Mouse (Mus musculus) lung, postnatal 14 days (tissue): ENCODE results near the gene Olfr122.

Experiments used
- DNase-seq: peaks from one replicate; pipeline ENCODE4 v3.0.0; 2021

The Olfr122 gene

GRCm38 (mm10) chr17:37768307-37768706 is at the start of gene Olfr122:
Olfr122 (plus strand) TSS chr17:37768607.
- DNase-seq: no peak

- DNase-seq: no peak
Measured at GRCm38 (mm10) chr17:37721508-37721907, 46.9 kb upstream of the Olfr122 start, which contains the start of gene Olfr120. Olfr120 (plus strand) TSS chr17:37721808.

GRCm38 (mm10) chr17:37738070-37738469 is 30.3 kb upstream of the Olfr122 start:
- DNase-seq: no peak

GRCm38 (mm10) chr17:37793229-37793628 is 24.8 kb downstream of the Olfr122 start, which contains the start of gene Olfr123:
Olfr123 (plus strand) TSS chr17:37793529.
- no peak for DNase-seq

- DNase-seq: no peak
Measured at GRCm38 (mm10) chr17:37799588-37799987, 31.2 kb downstream of the Olfr122 start, which contains the start of gene Olfr124. Olfr124 (plus strand) TSS chr17:37799888.
